Mouse (Mus musculus) c-Kit-positive CD71-positive TER-119-negative erythroid progenitor cells, embryonic 14.5 days (primary cell): ENCODE results near the gene Iffo1.
"Not testable (repeated sequence)": the region's sequence is repeated elsewhere in the genome, so short reads cannot be mapped to it uniquely, and the experiment has no call there.

Source experiments
- DNase-seq: peaks from one replicate; pipeline ENCODE4 v3.0.0-alpha.2; 2013; ENCODE audit warnings: low read depth

Iffo1 gene

DNA sequence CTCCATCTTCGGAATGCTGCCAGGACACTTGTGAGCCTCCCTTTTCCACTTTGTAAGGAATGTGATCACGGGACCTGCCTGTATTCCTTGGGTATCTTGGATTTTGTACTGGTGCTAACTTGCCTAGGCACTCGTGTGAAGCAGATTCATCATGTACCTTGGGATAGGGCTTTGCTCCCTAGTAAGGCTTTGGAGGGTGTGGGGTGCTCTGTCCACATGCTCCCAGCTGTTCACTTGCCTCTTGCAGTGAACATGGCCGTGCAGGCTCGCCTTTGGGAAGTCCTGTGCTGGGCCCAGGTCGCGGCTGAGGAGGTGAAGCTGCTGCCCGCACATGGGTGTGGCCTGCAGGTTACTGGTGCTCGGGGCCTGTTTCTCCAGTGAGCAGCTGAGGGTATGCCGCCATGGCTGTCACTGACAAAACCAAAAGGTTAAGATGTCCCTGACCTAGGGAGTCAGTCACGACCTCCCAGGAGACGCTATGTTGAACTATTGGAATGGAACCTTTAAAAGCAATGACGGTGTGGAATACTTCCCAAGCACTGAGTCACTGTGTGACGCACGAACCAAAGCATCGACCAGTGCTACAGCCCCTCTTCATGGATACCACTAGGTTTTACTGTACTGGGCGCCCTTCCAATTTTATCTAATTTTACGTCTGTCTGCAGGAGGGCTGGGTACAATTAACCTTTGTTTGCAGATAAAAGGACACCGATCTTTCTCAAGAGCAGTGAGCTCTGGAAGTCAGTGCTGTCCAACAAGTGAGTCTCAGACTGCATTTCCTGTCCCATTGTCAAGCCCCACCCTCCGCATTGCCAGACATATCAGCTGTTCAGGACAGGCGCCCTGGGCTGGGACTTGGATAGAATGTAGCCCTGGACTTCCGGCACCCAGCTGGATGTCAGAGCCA is 16.1 kb downstream of the Iffo1 start:
- no peak for DNase-seq

DNA sequence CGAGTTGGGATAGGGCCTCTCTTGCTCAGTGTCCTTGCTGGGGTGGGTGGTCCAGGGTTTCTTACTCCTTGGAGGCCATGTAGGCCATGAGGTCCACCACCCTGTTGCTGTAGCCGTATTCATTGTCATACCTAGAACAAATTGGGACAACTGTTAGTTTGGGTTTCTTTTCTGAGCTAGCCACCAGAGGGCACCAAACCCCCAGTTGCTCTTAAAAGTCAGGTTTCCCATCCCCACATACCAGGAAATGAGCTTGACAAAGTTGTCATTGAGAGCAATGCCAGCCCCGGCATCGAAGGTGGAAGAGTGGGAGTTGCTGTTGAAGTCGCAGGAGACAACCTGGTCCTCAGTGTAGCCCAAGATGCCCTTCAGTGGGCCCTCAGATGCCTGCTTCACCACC is 16.9 kb downstream of the Iffo1 start:
- peak; percentile 72 for DNase-seq

DNA sequence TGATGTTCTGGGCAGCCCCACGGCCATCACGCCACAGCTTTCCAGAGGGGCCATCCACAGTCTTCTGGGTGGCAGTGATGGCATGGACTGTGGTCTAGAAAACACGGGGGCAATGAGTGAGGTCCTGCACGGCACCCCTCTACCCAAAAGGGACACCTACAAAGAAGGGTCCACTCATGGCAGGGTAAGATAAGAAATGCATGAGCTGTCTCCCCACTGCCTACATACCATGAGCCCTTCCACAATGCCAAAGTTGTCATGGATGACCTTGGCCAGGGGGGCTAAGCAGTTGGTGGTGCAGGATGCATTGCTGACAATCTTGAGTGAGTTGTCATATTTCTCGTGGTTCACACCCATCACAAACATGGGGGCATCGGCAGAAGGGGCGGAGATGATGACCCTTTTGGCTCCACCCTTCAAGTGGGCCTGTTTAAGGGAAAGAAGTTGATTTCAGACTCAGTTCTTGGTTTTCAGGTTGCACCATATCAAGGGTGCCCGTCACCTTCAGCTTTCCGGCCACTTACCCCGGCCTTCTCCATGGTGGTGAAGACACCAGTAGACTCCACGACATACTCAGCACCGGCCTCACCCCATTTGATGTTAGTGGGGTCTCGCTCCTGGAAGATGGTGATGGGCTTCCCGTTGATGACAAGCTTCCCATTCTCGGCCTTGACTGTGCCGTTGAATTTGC is 17.7 kb downstream of the Iffo1 start:
- not testable (repeated sequence) for DNase-seq

DNA sequence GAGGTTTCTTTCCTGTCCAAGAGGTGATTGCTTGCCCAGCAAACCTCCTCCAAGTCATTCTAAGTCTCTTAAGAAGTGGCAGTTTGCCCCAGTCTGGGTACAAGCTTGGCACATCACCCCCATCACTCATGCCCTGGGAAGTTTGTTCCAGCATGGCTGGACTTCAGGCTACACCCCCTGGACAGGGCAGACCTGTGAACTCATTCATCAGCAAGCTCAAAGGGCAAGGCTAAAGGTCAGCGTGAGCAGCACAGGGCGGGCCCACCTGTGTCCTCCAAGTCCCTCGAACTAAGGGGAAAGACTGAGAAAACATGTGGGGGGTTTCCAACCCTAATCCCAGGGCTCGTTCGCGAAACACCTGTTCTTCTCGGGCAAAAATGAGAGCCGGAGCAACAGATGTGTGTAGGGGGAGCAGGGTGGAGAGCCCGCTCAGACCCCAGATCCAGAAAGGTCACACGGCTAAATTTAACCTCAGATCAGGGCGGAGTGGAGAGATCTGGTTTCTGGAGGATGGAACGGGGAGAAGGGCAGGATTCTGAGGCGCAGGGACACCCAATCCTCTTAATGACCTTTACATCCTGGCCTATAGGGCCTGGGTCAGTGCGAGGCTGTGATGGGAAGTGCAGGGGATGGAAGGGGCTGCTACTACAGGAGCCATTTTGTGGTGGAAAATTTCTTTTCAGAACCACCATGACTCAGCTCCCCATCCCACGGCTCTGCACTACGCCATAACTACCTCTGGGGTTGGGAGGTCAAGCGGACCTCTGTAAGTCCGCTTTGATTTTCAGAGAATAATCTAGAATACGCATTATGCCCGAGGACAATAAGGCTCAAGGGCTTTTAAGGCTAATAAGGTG is 19.0 kb downstream of the Iffo1 start:
- no peak for DNase-seq

DNA sequence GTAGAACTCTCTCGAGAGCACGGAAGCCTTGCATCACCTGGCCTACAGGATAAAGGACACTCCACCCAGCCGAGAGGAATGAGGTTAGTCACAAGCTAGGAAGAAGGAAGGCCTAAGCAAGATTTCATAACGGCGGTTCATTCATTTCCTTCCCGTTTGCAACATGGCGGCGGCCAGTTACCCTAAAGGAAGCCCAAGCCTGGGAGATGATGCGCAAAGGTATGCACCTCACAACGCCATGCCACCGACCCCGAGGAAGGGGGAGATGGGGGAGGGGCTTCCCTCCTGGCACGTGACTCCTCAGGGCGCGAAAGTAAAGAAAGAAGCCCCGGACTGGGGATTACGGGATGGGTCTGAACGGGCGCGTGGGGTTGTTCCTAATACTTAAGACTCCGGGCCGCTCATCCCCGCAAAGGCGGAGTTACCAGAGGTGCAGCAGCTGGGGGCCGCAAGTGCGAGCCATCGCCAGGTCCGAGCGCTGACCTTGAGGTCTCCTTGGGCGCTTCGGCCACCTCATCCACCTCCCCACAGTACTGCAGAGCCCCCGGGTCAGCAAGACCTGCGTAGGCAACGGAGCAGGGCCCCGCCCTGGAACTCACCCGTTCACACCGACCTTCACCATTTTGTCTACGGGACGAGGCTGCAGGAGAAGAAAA is 19.8 kb downstream of the Iffo1 start:
- no peak for DNase-seq

DNA sequence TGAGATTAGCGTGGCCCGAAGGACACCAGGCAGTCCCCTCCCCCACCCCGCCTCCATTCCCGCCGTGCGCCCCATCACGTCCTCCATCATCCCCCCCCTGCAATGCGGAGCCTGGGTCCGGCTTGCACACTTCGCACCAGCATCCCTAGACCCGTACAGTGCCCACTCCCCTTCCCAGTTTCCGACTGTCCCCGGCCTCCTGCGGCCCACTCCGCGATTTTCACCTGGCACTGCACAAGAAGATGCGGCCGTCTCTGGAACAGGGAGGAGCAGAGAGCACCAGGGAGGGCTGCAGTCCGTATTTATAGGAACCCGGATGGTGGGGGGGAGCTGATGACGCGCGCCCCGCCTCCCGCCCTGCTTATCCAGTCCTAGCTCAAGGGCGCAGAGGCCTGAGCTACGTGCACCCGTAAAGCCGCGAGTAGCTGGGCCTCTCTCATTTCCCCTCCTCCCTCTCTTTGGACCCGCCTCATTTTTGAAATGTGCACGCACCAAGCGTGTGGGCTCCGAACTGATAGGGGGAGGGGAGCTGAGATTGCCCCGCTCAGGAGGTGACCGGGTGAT is 20.4 kb downstream of the Iffo1 start:
- peak; percentile 93 for DNase-seq

DNA sequence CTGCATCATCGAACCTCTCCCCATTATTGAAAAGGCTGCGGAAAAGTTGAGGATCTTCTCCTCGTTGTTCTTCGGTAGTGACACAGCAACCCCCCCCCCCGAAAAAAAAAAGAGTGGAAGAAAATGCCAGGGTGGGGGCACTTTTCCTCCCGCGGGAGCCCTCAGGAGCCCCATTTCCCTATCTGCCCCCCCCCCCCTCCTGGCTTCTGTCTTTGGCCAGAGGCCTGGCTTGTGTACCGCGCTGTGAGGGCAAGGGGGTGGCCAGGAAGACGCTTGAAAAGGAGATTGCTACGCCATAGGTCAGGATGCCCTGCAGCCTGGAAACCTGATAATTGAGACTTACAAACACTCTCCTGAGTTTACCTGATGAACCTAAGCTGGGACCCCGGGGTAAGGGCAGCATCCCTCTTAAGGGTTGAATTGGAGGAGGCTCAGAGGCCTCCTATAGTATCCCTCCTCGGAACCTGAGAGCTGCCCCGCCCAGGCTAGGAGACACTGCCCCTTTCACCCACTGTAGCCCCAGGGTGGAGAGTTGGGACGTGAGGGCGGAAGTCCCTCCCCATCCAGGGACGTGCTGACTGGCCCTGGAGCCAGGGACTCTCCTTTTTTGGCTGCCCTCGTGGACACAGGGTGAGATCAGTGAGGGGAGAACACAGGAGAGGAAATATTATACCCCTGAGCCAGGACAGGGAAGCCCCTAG is 21.2 kb downstream of the Iffo1 start, which contains the start of gene Gapdh:
TSS of gene Gapdh (minus strand) at position 417 of the 701 bp plus-strand sequence.
- DNase-seq: no peak

DNA sequence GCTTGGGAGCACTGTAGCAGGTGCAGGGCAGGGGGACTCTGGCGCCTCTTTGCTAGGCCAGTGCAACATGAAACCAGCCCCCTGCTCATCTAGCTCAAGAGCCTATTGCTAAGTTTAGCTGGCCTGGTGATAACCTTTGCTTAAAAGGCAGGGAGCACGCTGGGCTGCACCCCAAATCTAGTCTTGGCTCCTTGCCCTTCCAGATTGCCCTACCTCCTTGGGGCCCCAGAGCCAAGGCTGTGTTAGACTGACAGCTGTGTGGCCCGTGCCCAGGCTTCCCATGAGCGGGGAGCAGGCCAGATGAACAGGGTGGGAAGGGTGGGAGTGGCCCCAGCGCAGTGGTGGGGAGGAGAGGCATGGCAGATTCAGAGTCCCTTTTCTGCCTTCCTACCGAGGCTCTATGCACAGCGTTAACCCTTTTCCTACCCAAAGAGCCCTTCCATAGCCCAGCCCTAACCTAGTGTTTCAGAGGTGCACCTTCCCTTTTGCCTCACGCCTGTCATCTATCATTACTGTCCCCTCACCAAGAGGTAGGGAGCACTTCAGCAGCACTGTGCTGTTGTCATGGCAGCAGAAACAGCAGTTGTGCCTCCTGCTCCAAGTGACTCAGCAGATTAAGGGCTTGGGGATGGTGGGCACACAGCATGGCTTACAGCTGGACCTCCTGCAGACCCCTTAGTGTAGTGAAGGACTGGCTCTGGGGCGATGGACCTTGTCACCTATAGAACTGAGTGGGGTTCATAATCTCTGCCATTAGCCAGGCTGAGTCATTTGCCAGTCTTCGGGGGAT is 22.0 kb downstream of the Iffo1 start:
- DNase-seq: no peak

DNA sequence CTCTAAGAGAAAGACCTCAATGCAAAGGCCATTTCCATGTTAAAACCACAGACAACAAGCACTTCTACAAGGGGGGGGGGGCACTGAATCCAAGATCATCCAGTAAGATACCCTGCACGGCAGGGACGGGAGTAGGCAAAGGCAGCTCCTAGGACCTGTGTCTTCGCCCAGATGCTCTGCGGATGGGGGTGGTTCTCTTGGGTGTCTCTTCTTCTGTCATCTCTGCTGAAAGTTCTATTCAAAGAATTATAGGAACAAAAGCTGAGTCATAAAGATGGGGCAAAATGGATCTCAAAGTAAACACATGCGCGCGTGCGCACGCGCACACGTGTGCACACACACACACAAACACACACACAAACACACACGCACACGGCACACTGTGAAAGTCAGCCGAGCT is 23.0 kb downstream of the Iffo1 start:
- DNase-seq: no peak

DNA sequence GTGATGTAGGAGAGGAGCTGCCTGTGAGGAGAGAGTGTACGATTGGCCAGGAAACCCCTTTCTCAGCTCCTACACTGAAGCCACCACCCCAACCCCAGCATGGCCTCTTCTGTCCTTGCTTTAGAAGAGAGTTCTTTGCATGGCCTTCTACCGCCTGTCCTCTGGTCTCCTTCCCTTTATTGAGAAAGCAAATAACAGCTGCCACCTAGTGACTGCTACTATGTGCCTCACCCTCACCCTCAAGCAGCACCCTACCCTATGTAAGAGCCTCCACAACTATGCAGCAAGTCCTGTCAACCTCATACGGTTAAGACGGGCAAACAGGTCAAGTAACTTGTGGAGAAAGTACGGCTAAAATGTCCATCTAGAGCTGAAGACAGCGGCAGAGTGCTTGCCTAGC is 25.2 kb downstream of the Iffo1 start:
- DNase-seq: no peak

DNA sequence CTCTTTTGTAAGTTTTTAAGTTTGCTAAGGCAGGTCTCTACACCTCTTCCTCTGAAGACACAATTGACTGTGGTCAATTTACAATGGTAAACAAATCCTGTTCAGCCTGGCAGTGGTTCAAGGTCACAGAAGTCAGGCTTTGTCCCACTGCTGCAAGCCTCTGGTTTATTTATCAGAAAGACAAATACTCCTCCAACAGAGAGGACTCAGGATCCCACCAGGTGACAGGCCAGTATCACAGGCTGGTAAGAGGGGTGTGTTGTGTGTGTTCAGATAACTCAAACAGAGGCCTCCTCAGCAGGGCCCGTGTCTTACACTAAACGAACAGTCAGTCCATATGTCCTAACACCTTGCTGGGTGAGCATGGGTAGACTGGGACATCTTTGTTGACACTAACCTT is 27.4 kb downstream of the Iffo1 start:
- DNase-seq: no peak

DNA sequence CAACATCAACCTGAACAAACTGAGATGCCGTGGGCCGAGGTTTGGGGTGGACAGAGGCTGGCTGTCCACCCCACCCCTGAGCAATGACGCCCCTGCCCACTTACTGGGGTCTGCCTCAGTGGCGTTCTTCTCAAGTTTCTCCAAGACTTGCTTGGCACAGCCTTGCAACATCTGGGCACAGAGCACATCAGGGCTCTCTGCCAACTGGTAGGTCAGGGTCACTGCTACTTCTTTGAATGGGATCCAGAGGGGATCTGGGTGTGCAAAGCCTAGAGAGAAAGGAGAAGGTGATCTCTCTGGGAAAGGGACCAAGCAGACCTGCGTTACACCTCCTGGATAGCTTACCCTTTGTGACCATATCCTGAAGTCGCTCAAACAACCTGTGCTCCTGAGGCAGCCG is 28.2 kb downstream of the Iffo1 start:
- DNase-seq: no peak

DNA sequence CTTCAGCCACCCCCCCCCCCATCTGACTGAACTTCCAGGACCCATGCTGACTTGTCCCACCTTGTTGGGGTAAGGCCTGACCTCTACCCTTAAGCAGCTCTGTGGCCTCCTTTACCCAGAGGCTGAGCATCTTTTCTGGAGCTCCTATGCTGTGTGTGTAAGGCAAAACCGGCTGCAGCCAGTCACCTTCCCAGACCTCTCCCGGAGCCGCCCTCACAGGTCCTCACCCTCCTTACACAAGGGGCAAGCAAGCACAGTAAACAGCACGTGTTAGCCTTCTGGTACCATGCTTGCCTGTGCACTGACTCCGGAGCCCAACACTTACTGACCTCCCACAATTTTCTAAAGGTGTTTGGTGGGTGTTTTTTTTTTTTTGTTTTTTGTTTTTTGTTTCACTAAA is 30.4 kb downstream of the Iffo1 start:
- no peak for DNase-seq

DNA sequence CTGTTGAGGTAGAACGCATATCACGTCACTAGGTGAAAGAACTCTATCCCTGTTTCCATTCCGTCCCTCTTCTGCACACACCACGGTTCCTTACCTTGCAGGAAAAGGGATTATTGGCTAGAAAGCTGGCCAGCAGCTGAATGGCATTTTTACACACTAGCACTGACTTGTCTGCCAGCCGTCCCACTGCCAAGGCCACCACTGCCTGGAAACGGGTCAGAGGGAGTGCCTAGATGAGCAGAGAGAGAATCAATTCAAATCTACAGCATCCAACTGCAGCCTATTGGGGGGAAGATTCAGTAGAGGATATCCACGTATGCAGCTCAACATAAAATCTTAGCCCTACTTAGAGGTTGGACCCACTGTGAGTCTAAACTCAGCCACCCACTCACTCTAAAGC is 34.6 kb downstream of the Iffo1 start:
- DNase-seq: no peak

DNA sequence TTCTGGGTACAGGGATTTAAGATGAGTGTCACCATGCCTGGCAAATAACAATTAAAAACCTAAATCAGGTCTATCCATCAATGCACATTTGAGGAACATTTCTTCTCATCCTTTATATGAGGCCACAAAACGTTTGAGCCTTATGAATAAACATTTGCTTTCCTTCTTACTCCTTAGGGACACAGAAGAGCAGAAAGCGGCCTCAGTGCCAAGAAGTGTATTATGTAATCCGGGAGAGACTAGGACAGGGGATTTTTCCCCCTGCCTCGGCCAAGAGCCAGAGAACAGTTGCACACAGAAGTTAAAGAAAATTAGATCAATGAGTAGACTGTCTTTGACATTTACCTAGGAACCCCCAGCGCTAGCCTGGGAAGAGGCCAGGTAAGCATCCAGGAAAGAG is 37.1 kb downstream of the Iffo1 start:
- no peak for DNase-seq

DNA sequence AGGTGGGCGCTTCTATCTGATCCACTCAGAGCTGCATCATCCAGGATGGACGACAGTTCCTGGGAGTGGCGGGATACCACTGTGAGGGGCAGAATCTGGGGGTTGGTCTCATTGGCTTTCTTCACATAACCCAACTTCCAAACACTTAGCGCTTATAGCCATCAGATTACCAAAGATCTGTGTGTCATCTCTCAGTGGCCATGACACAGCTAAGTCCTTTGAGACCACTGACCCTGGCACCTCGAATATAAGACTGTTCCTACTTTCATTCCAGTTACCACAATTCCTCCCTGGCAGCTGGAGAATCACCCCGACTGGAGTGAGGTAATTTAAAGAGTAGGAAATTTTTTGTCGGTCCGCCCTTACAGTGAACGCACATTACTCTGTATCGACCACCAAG is 41.2 kb downstream of the Iffo1 start:
- no peak for DNase-seq

DNA sequence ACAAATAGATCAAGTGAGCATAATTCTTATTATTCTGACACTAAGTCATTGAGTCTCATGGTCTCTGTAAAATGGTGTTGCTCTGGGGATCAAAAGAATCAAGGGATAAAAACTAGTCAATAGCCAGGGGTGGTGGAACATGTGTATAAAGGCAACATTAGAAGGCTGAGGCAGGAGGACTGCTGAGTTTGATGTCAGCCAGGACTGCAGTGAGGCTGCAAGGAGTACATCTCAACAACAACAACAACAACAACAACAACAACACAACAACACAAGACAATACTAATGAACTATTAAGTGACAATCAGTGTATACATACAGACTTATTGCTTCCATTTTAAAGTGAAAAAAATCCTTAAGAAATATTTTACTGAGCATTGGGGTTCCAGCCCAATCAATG is 45.8 kb downstream of the Iffo1 start:
- no peak for DNase-seq

DNA sequence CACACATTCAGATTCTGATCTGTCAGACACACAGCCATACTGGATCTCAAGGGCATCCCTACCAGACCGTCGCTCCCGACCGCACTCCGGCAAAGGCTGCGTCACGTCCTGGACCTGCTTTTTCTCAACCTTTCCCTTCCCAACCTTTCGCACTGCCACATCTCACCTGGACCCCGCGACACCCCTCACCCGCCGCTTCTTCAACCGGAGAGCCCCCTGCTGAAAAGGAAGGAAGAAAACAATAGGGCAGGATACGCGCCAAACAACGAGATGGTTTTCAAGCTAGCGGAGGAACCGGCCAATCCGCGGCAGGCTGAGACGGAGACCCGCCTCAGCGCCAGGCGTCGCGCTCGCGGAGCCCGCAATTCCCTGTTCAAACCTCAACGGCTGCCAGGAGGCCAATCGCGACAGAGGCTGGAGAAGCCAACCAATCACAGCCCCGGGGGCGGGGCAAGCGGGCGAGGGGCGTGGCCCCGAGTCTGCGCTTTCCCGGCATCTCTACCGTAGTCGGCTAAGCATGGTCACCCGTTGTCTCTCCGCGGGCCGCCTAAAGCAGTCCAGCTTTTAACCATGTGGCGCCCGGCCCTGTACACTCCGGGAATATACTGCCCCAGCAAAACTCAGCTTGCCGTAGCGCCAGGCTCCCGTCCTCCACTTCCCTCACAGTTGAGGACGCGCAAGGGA is 46.4 kb downstream of the Iffo1 start, which contains the start of the genes Ncapd2 and Mrpl51:
TSS of gene Ncapd2 (minus strand) at position 370 of the 684 bp plus-strand sequence.
TSS of gene Mrpl51 (plus strand) at position 470 of the 684 bp plus-strand sequence.
- peak; percentile 93 for DNase-seq

DNA sequence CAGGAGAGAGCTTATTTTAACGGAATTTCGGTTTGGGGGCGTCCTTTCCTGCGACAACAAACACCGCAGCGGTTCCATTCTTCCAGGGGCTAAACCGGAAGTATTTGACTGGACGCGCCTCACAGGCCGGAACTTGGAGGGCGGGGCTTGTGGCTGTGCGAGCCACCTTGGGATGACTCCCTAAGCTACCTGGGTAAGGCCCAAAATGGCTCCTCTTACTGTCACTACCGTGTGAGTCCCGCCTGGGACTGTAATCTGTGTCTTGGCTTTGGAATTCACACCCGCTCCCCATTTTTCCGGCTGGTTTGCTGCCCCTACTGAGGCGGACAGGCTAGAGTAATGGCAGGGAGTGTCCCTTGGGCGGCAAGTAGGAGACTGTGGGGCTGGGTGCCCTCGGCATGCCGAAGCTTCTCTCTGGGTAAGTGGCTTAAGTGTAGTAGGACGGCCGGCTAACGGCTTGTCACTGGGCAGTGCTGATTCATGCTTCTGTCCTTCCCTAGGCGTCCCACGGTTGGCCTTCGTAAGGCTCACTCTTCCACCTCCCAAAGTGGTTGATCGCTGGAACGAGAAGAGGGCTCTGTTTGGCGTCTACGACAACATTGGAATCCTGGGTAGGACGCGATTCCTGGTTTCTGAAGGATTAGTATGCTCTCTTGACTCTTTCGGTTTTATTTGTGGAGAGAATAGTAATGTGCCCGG is 47.1 kb downstream of the Iffo1 start:
- peak; percentile 94 for DNase-seq
